In the genomic region with DNA sequence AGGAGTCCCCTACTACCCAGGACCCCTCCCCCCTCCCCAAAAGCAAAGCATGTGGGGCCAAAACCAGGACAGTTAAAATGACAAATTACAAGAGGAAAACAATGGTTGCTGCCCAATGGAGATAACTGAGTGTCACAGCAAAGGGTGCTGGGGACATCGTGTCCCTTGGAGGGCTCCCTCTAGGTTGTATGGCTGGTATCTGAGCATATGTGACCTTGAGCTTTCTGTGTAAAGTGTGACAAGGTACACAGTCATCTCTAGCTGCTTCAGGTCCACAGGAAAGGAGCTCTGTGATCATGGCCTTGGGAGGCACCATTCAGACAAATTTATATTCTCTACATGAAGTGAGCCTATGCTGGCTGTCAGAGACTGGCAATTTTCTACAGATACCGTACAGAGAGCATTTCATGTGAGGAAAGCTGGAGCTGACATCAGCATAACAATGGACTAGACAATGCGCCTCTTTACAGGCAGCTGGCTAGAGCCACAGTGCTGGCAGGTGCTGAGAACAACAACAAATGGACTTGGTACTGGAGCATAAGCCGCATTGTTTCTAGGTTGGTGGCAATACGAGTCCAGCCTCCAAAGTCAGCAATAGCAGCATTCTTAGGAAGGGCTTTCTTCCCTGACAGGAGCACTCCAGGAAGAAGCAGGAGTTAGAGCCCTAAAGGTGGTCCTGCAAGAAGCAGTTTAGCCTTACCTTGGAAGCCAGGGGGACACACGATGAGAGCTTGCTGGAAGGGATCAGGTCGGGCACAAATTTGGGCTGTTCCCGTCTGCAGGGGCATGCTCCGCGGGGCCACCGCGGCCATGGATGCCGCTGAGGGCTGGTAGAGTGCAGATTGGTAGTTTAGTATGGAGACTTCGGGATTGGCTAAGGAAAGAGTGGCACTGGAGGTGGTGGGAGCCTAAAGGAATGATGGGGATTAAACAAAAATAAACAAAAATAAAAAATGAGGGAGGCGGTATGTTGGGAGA, we compare ENCODE assay signal across 10 mouse cellular contexts.
DNase-seq lines count a peak whose midpoint lies in the region; ATAC-seq and TF ChIP-seq lines count a peak whose summit lies in the region.
"Had no signal": no experiment of that assay in that cellular context is flagged by ENCODE, and none has a peak within 500 bp of the region (broad histone marks: within the 10 kb centered on the region; RNA-seq: fewer than 3 reads in every experiment).

No protein-coding gene starts in this region.

- no peak overlapping the region for H3K4me3 ChIP-seq in cerebellum, adult 2 months (replicated peaks; ENCODE audit: insufficient read depth, low read depth, low read length)
- H3K4me3 ChIP-seq in E14TG2a.4 (replicated peaks; ENCODE audit: low read length), result peak overlapping the region; percentile 46; the same call in 1 of the 2 replicates
- H3K4me3 ChIP-seq in forebrain, embryonic 14.5 days (ENCODE audit: low read depth, low read length), result no peak overlapping the region
- H3K4me3 ChIP-seq in kidney, embryonic 14.5 days (ENCODE audit: low read length), result no peak overlapping the region

- DNase-seq in cerebellum, adult 2 months, result peak in 1 of 2 experiments; percentile 38
- no peak for DNase-seq in cerebellum, postnatal 4 days (ENCODE audit: low spot score in 2 of 2)
- peak; percentile 53 for DNase-seq in forebrain, embryonic 14.5 days (ENCODE audit: low spot score)
- peak; percentile 31 to 41 for DNase-seq in layer of hippocampus, postnatal 36 days
- no peak for DNase-seq in lung, postnatal 4 days
- DNase-seq in adrenal gland, postnatal 25 days, result no peak
- DNase-seq: kidney, adult 11 months had no signal

- H3K9me3 ChIP-seq in E14TG2a.4 (ENCODE audit: low read length), result no peaks in the 10 kb centered on the region
- H3K9me3 ChIP-seq in forebrain, embryonic 14.5 days (replicated peaks; ENCODE audit: control insufficient read depth, low read length), result no peaks in the 10 kb centered on the region
- no peaks in the 10 kb centered on the region for H3K9me3 ChIP-seq in kidney, embryonic 14.5 days (ENCODE audit: control insufficient read depth, low read length)

- no peak for TF ChIP-seq POLR2A in cerebellum, adult 2 months (IDR thresholded peaks at IDR 0.05; ENCODE audit: borderline replicate concordance, insufficient read depth, low read length)

- H3K27me3 ChIP-seq in cerebellum, adult 2 months (ENCODE audit: control insufficient read depth, insufficient read depth, low read length), result no peaks in the 10 kb centered on the region
- H3K27me3 ChIP-seq in E14TG2a.4 (ENCODE audit: insufficient read depth, low read length), result no peaks in the 10 kb centered on the region
- no peaks in the 10 kb centered on the region for H3K27me3 ChIP-seq in forebrain, embryonic 14.5 days (replicated peaks; ENCODE audit: control insufficient read depth, insufficient read depth, low read length)
- no peaks in the 10 kb centered on the region for H3K27me3 ChIP-seq in kidney, embryonic 14.5 days (ENCODE audit: control insufficient read depth, insufficient read depth, low read length)
- H3K27me3 ChIP-seq: Patski had no signal

- peak; percentile 58; the same call in 1 of the 2 replicates for ATAC-seq in forebrain, embryonic 14.5 days
- ATAC-seq in kidney, embryonic 14.5 days (ENCODE audit: low FRiP score, low TSS enrichment), result no peak
- ATAC-seq: Patski had no signal

- no peaks in the 10 kb centered on the region; the same call in 1 of the 2 replicates for H3K4me1 ChIP-seq in cerebellum, adult 2 months (ENCODE audit: control insufficient read depth, insufficient read depth, low read length)
- H3K4me1 ChIP-seq in E14TG2a.4 (replicated peaks; ENCODE audit: low read depth, low read length), result peaks cover 29% of the 10 kb centered on the region
- peaks cover 6% of the 10 kb centered on the region for H3K4me1 ChIP-seq in forebrain, embryonic 14.5 days (ENCODE audit: control insufficient read depth, insufficient read depth, low read length)
- H3K4me1 ChIP-seq in kidney, embryonic 14.5 days (ENCODE audit: control insufficient read depth, insufficient read depth, low read length), result no peaks in the 10 kb centered on the region

- H3K4me2 ChIP-seq in forebrain, embryonic 14.5 days (ENCODE audit: low read length), result no peak overlapping the region
- no peak overlapping the region for H3K4me2 ChIP-seq in kidney, embryonic 14.5 days (replicated peaks; ENCODE audit: low read depth, low read length)

- no peak overlapping the region for H3K9ac ChIP-seq in forebrain, embryonic 14.5 days (ENCODE audit: low read length)
- H3K9ac ChIP-seq in kidney, embryonic 14.5 days (ENCODE audit: low read depth, low read length), result no peak overlapping the region

- WGBS in cerebellum, adult 2 months, result 80% methylated on average over 15 of the region's 15 CpGs
- 68% methylated on average over 15 of the region's 15 CpGs for WGBS in forebrain, embryonic 14.5 days
- WGBS in kidney, embryonic 14.5 days, result 85% methylated on average over 15 of the region's 15 CpGs

- TF ChIP-seq CTCF in cerebellum, adult 2 months (IDR thresholded peaks at IDR 0.05; ENCODE audit: borderline replicate concordance, insufficient read depth, low read depth, low read length), result no peak
- TF ChIP-seq CTCF in E14TG2a.4 (conservative IDR thresholded peaks at IDR 0.05; ENCODE audit: low read length), result no peak

- no peaks in the 10 kb centered on the region; the same call in 1 of the 2 replicates for H3K36me3 ChIP-seq in E14TG2a.4 (ENCODE audit: insufficient read depth, low read length)
- H3K36me3 ChIP-seq in forebrain, embryonic 14.5 days (ENCODE audit: control insufficient read depth, insufficient read depth, low read length), result peaks cover 35% of the 10 kb centered on the region
- H3K36me3 ChIP-seq in kidney, embryonic 14.5 days (ENCODE audit: control insufficient read depth, insufficient read depth, low read length), result peaks cover 49% of the 10 kb centered on the region

- peak overlapping the region; percentile 18; the same call in 1 of the 2 replicates for H3K27ac ChIP-seq in cerebellum, adult 2 months (ENCODE audit: insufficient read depth, low read length)
- peak overlapping the region; percentile 55 for H3K27ac ChIP-seq in forebrain, embryonic 14.5 days (ENCODE audit: low read depth, low read length)
- no peak overlapping the region for H3K27ac ChIP-seq in kidney, embryonic 14.5 days (ENCODE audit: low read depth, low read length)

Comparison
In these comparisons a context has a peak if more than half of its experiments do, and no peak if none do; other contexts are left out.
1. DNase-seq: peak in forebrain, embryonic 14.5 days (single experiment) and layer of hippocampus, postnatal 36 days (2 of 2); none in cerebellum, postnatal 4 days (0 of 2), lung, postnatal 4 days (0 of 2) and adrenal gland, postnatal 25 days (single experiment).